Mouse (Mus musculus): ENCODE results near the gene Islr.

Islr gene

GRCm38 (mm10) chr9:58153095-58153494 is 51.0 kb downstream of the Islr start:
- DNase-seq (ENCODE audit: low spot score in 2 of 2), result no peak

GRCm38 (mm10) chr9:58150733-58151361 is 53.3 kb downstream of the Islr start:
- DNase-seq (ENCODE audit: low spot score in 2 of 2), result no peak

GRCm38 (mm10) chr9:58148806-58149205 is 55.3 kb downstream of the Islr start:
- no peak for DNase-seq (ENCODE audit: low spot score in 2 of 2)

- no peak for DNase-seq (ENCODE audit: low spot score in 2 of 2)
These were observed 58.7 kb downstream of the Islr start for GRCm38 (mm10) chr9:58145417-58145816.

- no peak for DNase-seq (ENCODE audit: low spot score in 2 of 2)
These were observed 59.4 kb downstream of the Islr start for GRCm38 (mm10) chr9:58144664-58145063.

- no peak for DNase-seq (ENCODE audit: low spot score in 2 of 2)
These were observed 60.7 kb downstream of the Islr start for GRCm38 (mm10) chr9:58143419-58143818.

- DNase-seq (ENCODE audit: low spot score in 2 of 2), result peak in 1 of 2 experiments; percentile 32
These were observed 64.2 kb downstream of the Islr start for GRCm38 (mm10) chr9:58139947-58140346.

DNA sequence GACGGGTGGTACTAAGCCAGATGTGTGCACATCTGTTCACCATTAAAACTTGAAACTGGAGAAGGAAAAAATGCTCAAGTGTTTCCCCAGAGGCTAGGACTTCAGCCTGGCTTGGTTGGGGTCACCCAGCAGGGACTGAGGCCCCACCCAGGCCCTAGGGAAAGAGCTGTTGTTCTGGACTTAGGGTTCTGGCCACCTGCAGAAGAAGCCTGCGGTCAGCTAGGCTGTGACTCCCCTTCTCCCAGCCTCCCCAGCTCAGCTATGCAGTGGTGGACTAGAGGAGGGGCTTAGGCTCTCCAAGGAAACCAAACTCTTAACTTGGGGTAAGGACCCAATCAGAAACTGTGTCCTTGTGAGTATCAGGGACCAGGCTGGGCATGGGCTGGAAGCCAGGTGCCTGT is 68.2 kb downstream of the Islr start:
- DNase-seq (ENCODE audit: low spot score in 2 of 2), result no peak

- no peak for DNase-seq (ENCODE audit: low spot score in 2 of 2)
These were observed 69.2 kb downstream of the Islr start for GRCm38 (mm10) chr9:58134906-58135305.

DNA sequence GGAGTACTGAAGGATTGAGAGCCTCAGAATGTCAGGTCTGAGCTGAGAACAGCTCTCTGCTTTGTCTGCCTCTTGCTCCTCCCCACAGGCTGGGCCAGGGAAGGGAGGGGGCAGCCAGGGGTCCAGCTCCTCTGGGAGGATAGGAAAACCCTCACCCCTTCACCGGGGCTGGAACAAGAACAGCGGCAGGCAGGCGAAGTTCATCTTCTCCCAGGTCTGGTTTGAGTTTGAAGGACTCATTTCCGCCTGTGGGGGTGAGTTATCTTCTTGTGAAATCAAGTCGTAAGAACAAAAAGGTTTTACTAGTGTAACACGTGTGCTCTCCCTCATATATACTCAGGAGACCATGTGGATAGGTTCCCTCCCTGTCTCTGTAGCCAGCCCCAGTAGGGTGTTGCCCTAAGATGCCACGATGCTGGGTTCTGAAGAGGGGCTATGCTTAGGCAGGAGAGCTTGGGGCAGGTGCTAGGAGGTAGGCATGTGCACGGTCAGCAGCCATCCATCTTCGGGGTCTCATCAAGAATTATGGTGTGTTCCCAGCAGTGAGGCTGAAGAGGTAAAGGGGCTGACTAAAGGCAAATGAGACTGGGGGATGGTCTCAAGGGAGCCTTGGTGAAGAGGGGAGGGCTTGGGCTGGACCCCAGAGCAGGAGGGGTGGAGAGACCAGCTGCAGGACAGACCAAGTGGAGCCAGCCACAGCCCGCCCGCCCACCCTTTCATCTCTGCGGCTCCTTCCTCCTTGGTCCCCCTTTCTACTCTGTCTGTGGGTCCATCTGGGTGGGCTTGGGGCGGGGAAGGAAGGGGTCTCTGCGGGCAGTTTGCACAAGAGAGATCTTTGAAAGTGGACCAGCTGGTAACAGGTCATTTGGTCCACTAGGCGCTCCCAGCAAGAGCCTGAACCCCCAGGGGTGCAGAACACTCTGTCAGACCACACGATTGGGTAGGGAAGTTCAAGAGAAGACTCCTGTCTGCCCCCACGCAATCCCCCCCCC is 69.9 kb downstream of the Islr start:
- DNase-seq (ENCODE audit: low spot score in 2 of 2), result no peak

- no peak for DNase-seq (ENCODE audit: low spot score in 2 of 2)
These were observed 72.4 kb downstream of the Islr start for GRCm38 (mm10) chr9:58131735-58132134.

DNA sequence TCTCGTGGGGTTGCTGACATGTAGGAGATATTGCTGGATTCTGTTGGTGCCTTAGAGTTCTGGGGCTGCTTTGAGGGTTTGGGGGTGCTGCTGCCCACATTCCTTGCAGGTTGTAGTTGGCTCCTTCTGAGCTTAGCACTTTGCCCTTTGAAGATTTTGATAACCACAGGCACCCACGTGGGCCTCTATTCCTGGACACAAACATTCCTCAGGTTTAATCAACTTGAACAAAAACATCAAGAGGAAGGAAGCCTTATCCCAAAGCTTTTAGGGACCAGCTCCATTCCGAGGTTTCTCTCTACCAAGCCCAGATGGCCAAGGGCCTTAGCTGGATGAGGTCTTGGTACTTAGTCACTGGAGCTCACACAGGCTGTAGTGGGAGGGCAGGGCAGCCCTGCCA is 73.2 kb downstream of the Islr start:
- no peak for DNase-seq (ENCODE audit: low spot score in 2 of 2)

GRCm38 (mm10) chr9:58129508-58129907 is 74.6 kb downstream of the Islr start:
- no peak for DNase-seq (ENCODE audit: low spot score in 2 of 2)

DNA sequence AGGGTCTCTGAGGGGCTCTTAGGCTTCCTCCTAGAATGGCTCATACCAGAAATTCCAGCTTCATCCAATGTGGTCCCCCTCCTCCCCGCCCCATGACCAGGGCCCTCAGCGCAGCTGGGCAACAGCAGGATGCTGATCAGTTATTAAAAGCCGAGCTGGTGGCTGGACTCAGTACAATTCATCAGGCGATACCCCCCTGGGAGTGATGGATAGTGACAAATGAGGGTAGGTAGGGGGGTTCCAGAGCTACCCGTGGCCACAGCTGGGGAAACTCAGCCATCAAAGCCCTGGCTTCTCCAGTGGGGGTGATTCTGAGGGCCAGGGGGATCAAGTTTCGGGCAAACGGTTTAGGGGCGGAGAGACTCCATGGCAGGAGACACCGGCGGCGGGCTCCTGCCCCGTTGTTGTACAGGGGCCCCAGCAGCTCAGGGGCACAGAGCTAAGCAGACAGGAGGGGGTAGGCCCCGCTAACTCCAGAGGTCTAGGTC is 75.1 kb downstream of the Islr start:
- no peak for DNase-seq (ENCODE audit: low spot score in 2 of 2)

DNA sequence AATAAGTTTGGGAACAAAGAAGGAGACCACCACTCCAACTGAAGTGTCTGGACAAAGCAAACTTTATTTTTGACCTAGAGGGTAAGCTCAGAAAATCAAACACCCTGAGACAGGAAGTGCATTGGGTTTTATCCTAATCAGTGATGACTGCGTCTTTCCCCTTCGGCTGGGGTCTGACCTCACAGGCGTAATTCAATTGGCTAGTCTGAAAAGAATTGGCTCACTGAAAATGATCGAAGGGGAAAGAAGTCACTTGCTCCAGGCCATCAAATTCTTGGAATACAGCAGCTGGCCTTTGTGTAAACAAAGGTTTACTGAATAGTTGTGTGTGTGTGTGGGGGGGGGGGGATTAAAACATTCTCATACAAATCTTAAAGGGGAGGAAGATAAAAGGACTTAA is 78.3 kb downstream of the Islr start:
- DNase-seq (ENCODE audit: low spot score in 2 of 2), result no peak

DNA sequence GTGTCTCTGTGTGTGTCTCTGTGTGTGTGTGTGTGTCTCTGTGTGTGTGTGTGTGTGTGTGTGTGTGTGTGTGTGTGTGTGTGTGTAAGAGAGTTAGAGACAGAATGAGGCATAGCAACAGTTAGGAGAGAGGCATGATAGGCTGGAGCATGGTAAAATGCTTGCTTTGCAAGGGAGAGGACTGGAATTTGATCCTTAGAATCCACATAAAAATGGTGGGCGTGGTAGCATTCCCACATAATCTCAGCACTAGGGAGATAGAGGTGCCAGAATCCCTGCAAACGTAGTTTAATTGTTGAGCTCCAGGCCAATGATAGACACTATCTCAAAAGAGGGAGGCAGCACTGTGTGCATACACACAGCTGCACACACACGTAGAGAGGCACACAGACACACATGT is 79.0 kb downstream of the Islr start:
- DNase-seq (ENCODE audit: low spot score in 2 of 2), result no peak

- DNase-seq (ENCODE audit: low spot score in 2 of 2), result no peak
These were observed 85.4 kb downstream of the Islr start, which contains the start of gene Ccdc33 for GRCm38 (mm10) chr9:58118671-58119070. Gene Ccdc33 (minus strand): TSS chr9:58118823.

GRCm38 (mm10) chr9:58116024-58116651 is 88.0 kb downstream of the Islr start:
- DNase-seq (ENCODE audit: low spot score in 2 of 2), result no peak

- DNase-seq (ENCODE audit: low spot score in 2 of 2), result peak in 1 of 2 experiments; percentile 40
These were observed 88.7 kb downstream of the Islr start for GRCm38 (mm10) chr9:58115297-58115925.

- no peak for DNase-seq (ENCODE audit: low spot score in 2 of 2)
These were observed 90.1 kb downstream of the Islr start for GRCm38 (mm10) chr9:58114019-58114418.

- no peak for DNase-seq (ENCODE audit: low spot score in 2 of 2)
These were observed 90.7 kb downstream of the Islr start for GRCm38 (mm10) chr9:58113279-58113884.

Data from frontal cortex, postnatal 10 days (tissue).